Mouse (Mus musculus) activated CD4-positive, CD25-positive, alpha-beta regulatory T cell, adult 4 months (primary cell): ENCODE measurements around the gene Ankk1. TPM values are rescaled to one million over a fixed set of nuclear protein-coding genes. Genes with fewer than 3 reads are reported as not detected.

Source experiments
- ATAC-seq: one replicate; pipeline ENCODE4 v1.8.0; 2017
- polyA plus RNA-seq, 2 experiments: library from polyadenylated mRNA; unstranded; fragments of 100-300 nt; shearing (Covaris generic); gene quantifications; one replicate each; pipeline ENCODE4 v1.2.1; 2017

Ankk1 gene
- polyA plus RNA-seq, result not detected

DNA sequence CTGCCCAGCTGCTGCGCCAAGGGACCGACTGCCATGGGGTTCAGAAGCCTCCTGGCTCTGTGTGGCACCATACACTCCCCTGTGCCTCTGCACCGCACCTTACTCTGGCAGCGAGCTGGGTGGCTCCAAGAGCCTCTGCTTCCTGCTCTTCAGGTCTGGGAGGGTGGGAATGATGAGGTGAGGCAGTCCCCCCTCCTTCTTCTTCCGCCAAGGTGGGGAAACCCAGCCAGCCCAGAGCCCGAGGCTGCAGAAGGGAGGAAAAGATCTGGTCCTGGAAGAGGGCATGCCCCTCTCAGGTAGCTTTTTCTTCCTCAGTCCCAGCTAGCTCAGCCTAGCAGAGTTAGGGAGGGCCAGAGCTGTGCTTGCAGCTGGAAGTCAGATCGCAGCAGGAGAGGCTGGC lies at the start of gene Ankk1:
Ankk1 (minus strand) TSS at position 101 of the 400 bp plus-strand sequence.
- no peak for ATAC-seq

DNA sequence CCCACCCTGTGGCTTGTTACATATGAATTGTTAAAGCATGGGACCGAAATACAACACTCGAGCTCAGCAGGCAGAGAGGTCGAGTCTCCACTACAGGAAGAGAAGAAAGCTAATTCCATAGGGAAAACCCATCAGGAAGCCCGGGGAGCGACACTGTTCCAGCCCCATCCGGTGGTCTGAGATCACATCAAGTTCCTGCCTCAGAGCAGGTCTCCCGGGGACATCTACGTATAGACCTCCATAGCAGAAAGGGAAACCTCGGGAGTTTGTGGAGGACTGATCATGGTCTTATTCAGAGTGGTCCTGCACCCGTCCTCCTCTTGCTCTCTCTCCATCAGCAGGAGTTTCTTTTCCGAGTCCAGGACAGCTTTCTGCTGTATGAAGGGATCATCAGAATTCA lies 45.3 kb upstream of the Ankk1 start:
- no peak for ATAC-seq

DNA sequence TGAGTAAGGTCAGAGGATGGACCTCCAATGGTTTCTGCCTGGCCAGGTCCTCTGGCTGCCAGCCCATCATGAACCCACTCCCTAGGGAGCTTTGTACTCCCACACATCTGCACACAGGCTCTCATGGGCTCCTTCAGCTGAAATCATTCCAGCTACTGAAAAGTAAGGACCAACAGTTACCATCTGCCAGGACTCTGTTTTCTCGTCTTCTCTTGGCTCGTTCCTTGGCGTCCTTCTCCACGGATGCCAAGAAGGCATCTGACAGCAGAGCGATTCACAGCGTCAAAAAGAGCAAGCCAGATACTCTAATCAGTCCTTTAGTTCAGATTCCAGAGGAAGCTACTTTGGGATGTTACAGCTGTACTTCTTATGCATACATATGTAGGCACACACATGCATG lies 44.1 kb upstream of the Ankk1 start:
- ATAC-seq, result no peak

DNA sequence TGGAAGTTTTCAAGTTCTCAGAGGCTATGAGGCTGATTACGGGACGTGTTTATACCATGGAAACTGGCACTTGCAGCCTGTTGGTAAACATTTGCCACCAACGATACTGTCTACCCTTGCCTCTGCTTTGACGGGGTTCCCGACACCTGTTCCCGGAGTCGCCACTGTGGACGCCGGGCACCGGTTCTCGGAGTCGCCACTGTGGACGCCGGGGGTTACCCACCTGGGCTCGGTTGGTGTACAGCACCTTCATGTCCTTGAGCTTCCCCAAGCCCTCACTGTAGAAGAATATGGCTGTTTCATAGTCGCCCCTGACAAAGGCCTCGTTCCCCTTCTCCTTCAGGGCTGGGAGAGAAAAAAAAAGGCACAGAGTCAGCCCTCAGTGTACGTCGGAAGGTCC lies 43.2 kb upstream of the Ankk1 start:
- ATAC-seq, result no peak

DNA sequence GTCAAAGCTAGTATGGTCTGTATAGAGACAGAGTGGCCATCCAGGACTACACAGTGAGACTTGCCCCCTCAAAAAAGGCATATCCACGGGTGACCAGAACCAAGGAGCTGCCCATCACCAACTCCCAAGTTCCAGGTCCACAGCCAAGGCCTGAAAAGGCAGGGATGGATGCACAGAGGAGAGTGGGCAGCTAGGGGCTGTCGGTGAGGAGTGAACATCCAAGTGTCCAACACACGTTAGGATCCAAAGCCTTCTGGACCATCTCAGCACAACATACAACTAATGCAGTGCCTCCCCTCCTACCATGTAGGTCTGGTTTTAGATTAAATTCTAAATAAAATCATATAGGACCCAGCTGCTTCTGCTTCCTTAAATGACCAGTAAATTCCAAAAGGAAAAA lies 29.3 kb upstream of the Ankk1 start:
- ATAC-seq, result no peak

DNA sequence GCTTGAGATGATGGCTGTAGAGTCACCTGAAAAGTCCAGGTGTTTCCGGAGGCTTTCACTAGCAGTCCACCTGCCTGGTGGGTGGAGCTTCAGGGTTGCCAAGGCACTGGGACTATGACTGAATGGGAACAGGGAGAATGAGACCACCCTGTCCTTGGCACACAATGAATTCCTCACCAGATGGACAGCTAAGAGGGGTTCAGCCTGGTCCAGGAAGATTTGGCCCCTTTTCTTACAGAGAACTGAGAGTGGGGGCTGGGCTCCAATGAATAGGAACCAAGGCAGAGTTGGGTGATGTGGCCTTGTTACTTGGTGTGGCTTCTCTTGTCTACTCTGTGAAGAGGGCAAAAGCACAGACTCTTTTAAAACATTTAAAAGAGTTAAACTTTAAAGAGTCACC lies 25.6 kb upstream of the Ankk1 start:
- ATAC-seq, result no peak

DNA sequence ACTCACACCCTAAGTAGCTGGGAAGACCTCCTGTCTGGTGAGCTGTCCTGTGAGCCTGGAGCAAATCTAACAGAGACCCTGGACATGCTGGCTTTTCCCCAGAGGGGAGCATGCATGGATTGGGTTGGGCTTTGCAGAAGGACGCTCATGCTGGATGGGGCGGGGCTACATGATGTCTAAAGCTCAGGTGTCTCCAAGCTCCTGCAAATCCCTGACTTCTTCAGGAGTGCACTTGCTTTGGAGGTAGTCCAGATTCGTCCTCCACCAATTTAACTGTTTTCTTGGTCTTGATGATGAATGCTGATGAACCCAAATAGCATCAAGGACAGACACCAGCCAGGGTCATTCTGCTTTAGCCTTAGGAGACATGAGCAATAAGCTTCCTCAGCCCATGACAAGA lies 23.7 kb upstream of the Ankk1 start:
- no peak for ATAC-seq

DNA sequence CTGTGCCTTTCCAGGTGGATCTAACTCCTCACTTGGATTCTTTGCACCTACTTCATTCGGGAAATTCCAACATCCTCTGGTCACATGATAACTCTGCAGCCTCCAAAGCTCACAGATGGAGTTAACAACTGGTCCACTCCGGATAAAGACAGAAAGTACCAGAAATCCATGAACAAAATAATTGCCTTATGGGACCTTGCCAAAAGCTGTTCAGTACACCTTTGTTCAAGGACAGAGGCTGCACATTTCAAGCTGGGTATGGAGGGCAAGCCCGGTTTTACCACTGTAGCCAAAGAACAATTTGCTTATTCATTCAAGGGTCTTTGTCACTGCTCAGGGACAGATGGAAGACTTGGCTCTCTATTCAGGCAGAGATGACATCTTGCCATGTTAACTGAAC lies 15.8 kb upstream of the Ankk1 start:
- ATAC-seq, result no peak

DNA sequence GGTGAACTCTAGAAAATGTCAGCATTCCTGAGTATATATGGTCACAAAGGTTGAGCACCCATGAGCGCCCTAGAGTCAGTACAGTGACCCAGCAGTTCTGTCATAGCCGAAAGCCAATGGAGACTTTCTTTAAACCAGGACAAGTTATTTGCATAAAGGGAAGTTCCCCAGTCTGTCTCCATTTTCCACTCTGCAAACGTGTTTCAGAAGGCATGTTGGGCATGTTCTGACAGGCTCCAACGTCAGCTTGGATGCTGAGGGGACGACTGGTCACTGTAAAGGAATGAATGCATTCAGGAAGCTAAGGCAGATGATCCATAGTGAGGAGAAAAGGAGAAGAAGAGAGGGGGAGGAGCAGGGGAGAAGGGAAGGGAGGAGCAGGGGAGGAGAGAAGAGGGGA lies 657 bp upstream of the Ankk1 start:
- no peak for ATAC-seq

DNA sequence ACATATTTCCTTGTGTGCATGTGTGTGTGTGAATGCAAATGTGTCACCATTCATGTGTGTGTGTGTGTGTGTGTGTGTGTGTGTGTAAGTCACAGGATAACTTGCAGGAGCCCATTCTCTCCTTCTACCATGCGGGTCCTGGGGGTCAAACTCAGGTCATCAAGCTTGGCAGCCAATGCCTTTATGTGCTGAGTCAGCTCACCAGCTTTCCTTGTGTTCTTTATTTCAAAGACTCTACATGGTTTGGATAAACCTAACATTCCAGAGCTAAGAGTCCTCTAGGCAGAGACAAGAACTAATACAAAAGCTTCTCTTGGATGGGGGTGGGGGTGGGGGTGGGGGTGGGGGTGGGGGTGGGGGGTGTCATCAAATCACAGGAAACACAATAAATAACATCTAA lies 1.2 kb downstream of the Ankk1 start:
- ATAC-seq, result no peak

DNA sequence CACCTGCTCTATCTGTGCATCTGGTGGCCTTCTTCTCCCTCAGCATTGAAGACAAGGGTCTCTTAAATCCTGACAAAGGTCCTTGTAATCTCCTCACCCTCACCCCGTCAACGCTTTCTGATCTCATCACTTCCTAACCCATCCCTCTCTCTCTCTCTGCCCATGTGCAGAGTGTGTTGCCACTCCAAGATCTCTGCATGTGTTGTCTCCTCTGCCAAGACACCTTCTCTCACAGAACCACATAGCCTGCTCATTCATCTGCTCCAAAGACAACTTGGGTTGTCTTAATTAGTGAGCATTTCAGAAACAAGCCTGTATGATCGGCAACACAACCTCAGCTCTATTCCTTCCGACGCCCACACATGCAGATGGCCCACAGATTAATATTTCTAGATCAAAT lies 3.0 kb downstream of the Ankk1 start:
- ATAC-seq, result no peak

DNA sequence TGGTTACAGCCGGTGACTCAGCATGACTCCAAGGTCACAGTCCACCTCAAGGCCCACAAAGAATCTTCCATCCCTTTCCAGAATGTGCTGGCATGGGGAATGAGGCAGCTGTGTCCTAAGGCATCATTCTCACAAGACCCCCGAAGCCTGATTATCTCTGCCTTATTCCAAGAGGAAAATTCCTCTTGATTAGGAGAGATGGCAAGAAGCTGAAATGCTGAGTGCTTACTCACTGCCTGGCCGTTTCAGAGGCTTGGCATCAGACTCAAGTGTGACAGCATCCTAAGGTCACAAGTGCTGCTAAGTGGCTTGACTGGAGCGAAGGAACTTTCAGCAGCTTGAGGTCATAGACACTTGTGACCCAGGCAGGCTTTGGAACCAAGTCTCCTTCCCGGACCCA lies 16.2 kb downstream of the Ankk1 start:
- ATAC-seq, result no peak

DNA sequence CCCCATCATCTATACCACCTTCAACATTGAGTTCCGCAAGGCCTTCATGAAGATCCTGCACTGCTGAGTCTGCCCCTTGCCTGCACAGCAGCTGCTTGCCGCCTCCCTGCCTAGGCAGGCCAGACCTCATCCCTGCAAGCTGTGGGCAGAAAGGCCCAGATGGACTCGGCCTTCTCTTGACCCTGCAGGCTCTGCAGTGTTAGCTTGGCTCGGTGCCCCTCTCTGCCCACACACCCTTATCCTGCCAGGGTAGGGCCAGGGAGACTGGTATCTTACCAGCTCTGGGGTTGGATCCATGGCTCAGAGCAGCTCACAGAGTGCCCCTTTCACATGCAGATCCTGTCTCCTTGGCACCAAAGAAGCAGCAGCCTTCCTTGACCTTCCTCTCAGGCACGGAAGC lies 19.8 kb downstream of the Ankk1 start:
- no peak for ATAC-seq

DNA sequence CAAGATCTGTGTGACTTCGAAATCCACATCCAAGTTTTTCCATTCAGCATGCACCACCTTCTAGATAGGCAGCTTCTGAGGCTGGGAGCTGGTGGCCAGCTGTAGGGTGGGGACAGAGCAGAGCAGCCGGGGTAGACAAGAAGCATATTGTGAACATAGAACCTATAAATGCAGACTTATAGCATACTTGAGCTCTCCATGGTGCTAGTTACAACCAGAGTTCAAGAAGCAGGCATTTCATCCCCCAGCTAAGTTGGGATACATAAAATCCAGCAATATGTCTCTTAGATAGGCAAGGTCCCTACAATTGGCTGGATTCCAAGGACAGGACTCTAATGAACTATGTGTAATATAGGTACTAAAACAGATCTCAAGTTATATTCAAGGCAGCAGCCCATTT lies 23.1 kb downstream of the Ankk1 start:
- no peak for ATAC-seq

DNA sequence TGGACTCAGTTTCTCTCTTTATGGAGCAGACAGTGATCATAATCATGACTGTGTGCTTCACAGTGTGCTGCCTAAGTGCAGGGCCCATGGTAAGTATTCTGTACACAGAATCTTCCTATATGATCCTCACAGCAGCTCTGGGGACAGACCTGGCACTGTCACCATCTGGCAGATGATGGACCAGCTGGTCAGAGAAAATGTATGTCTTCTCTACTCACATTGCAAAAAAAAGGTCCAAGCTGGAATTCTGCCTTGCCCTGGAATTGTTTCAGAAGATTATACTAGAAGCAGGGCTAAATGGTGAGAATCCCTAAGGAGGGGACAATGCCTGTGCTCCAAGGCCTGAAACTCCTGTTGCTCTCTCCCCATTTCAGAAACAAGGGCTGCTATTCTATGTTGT lies 30.8 kb downstream of the Ankk1 start:
- ATAC-seq, result no peak

DNA sequence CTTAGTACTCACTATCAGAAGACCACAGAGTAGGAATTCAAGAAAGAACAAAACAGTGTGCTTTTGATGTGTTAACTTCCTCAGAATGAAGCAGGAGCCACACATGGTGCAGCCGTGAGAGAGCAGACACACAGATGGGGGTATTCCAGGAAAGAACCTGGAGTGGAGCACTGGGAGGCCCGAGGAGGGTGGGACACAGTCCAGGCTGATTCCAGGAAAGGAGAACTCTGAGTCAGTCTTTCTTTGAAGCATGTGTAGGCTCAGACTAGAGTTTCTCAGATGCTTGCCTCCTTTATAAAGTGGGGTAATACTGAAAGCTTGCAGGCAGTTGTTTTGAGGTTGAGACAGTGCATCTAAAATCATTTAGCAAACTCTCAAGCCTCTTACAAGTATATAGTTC lies 34.6 kb downstream of the Ankk1 start:
- no peak for ATAC-seq

DNA sequence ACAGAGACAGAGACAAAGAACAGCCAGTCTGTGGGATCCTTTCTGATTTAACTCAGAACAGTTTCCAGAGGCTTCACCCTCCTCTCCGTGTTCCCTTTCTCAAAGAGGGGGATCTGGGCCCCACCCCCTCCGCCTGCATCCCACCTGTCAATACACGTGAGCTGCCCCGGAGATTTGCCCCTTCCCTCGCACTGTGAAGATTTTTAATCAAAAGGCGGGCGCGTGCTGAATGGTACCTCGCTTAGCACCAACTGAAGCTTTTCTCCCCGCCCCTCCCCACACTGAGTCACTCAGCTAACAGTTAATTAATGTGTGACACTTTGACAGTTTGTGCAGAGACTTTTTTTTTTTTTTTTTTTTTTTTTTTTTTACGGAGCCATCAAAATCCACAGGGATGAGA lies 40.7 kb downstream of the Ankk1 start:
- no peak for ATAC-seq

DNA sequence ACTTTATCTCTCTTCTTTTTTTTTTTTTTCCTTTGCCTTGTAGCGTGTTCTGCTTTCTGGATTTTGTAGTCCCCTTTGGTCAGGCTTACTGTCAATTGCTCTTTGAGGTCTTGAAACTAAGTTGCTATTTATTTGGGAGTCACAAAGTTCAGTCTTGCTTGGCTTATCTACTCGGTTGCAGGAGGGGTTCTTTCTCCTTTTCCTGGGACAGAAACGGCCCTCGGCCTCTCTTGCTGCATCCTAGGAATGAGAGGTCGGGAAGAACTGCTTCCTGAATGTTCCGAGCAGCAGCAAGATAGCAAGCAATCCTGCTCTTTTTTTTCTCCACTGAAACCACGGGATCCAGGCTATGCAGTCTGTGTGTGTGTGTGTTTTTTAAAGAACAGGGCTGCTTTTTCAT lies 41.5 kb downstream of the Ankk1 start:
- no peak for ATAC-seq

DNA sequence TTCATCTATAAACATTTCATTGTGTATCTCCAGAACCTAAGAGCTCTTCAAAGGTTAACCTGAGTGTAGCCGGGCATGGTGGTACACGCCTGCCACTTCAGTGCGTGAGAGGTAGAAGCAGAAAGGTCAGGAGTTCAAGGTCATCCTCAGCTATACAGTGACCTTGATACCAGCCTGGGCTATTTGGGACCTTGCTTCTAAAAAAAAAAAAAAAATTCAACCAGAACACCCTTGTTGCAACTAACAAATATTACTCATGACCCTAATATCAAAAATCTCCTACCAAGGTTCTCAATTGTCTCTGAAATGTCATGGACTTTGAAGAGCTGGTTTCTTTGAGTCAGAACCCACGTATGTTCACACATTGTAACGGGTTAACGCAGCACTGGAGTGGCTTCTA lies 42.0 kb downstream of the Ankk1 start:
- no peak for ATAC-seq

DNA sequence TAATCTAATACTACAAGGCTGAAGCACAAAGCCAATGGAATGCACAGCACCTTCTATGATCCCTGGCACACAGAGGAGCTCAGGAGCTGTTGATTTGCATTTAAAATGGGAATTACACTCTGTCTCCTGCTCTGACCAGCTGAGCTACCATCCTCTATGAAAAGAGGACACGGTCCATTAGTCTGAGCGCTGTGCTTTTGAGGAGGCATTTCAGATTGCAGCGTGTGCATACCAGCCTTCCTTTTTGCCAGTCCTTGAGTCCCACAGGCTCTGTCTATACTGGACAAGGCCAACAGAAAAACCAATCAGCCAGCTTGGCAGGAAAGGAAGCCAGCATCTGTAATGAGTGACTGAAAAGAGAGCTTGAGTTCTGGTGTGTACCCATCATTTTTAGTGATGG lies 42.8 kb downstream of the Ankk1 start:
- ATAC-seq, result no peak

DNA sequence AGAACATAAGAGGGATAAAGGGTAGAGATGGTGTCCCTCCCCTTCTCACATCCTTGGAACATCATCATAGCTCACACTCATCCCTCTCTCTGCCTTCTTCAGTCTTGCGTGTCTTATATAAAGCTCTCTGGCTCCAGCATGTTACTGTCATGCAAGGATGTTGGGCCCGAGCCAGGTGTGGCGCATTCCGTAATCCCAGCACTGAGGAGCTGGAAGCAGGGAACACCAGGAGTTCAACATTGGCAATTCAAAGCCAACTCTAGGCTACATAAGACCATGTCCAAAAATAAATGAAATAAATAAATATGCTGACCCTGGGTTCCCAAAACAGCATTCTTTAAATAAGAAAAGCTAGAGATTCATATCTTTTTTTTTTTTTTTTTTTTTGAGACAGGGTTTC lies 46.9 kb downstream of the Ankk1 start:
- no peak for ATAC-seq

DNA sequence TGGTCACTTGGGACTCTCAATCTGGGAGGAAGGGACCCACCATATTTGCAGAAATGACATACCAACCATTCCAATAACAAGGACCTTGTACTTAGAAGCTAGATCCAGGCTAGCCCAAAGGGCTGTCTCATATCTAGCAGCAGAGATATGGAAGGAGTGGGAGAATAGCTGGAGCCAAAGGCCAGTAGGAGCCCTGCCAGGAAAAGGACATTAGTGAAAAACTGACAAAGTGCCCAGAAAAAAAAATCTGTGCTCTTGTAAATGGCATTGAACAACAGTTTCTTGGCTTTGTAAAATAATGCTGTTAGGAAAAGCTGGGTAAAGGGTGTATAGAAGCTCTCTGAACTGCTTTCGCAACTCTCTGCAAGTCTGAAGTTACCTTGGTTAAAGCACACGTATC lies 52.9 kb downstream of the Ankk1 start:
- no peak for ATAC-seq

DNA sequence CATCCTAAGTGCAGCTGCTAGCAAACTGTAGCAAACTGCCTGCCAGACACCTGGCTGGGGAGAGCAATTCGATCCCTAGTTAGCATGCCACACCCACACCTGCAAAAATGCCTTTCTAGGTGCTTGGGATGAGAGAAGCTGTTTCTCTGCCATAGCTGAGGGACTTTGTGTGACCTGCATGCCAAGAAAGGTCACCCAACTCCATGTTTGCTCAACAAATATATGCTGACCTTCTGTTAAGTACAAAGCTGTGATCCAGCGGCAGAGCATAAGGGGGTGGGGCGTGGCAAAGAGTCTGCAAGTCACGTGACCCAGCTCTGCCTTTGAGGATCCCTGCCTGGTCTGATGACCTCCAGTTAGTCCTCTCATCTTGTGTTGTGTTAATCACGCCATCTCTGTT lies 61.1 kb downstream of the Ankk1 start:
- no peak for ATAC-seq
